Mouse (Mus musculus): Measurements from ENCODE around the gene Sp6.

- no peak for TF ChIP-seq TAL1 (IDR thresholded peaks at IDR 0.05; ENCODE audit: low read length)
- TF ChIP-seq GATA1 (IDR thresholded peaks at IDR 0.05; ENCODE audit: low read length): no peak
Observed at GRCm38 (mm10) chr11:97049492-97050085, 36.4 kb downstream of the Sp6 start.
